Mouse (Mus musculus) ES-Bruce4 (cell line): ENCODE measurements around the gene Rab23. TPM values are rescaled to one million over a fixed set of nuclear protein-coding genes. Genes with fewer than 3 reads are reported as not detected.

Experiments used
- H3K27ac ChIP-seq: 2 replicates; pipeline ENCODE4 v1.5.1; 2012; ENCODE audit warnings: low read length, inconsistent platforms; ENCODE audit not compliant: insufficient read depth
- H3K27me3 ChIP-seq: 2 replicates; pipeline ENCODE4 v1.6.1; 2012; ENCODE audit warnings: mild to moderate bottlenecking, low read length, inconsistent platforms; ENCODE audit not compliant: control insufficient read depth, poor library complexity, insufficient read depth, severe bottlenecking
- H3K36me3 ChIP-seq: 2 replicates; pipeline ENCODE4 v1.6.1; 2012; ENCODE audit warnings: inconsistent platforms, mild to moderate bottlenecking, low read length, moderate library complexity; ENCODE audit not compliant: control insufficient read depth, poor library complexity, insufficient read depth, severe bottlenecking
- H3K4me1 ChIP-seq: one replicate; pipeline ENCODE4 v1.8.1; 2011; ENCODE audit warnings: low read length; ENCODE audit not compliant: control insufficient read depth, insufficient read depth
- H3K4me3 ChIP-seq: 2 replicates; pipeline ENCODE4 v1.5.1; 2011; ENCODE audit warnings: low read depth, mild to moderate bottlenecking, low read length
- H3K9ac ChIP-seq: 2 replicates; pipeline ENCODE4 v1.6.1; 2012; ENCODE audit warnings: low read depth, mild to moderate bottlenecking, inconsistent platforms; ENCODE audit not compliant: poor library complexity, severe bottlenecking
- H3K9me3 ChIP-seq: replicated peaks from 2 replicates; pipeline ENCODE4 v1.6.1; 2012; ENCODE audit warnings: mild to moderate bottlenecking, low read length, inconsistent platforms; ENCODE audit not compliant: control insufficient read depth, poor library complexity, insufficient read depth, severe bottlenecking
- CTCF ChIP-seq: IDR thresholded peaks from one replicate; pipeline ENCODE4 v1.8.1; 2011; ENCODE audit warnings: low read depth, low read length
- EP300 ChIP-seq: IDR thresholded peaks from 2 replicates; pipeline ENCODE4 v1.6.1; 2011; ENCODE audit warnings: low read depth, low read length; ENCODE audit not compliant: insufficient read depth
- POLR2A ChIP-seq: IDR thresholded peaks from one replicate; pipeline ENCODE4 v1.8.1; 2011; ENCODE audit warnings: low read length; ENCODE audit not compliant: insufficient read depth
- polyA plus RNA-seq: library from polyadenylated mRNA; stranded (reverse); fragments of >200 nt; gene quantifications from 2 replicates; pipeline ENCODE4 v1.2.4, GENCODE M21; 2011; ENCODE audit warnings: low read depth; ENCODE audit not compliant: missing spikeins, insufficient read depth, insufficient read length

Rab23 gene
- polyA plus RNA-seq, 1 experiment = 43.6 TPM

DNA sequence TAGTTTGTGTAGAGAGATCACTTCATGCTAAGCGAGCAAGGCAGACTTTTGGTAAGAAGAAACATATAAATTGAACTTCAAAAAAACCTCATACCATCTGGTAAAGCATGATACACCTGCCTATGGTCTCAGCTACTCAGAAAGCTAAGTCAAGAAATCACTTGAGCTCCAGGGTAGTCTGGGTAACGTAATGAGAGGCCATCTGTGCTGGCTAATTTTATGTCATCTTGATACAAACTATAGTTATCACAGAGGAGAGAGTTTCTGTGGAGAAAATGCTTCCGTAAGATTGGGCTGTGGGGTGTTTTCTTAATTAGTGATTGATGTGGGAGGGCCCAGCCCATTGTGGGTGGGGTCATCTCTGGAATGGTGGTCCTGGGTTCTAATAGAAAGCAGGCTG, 25.8 kb upstream of the Rab23 start:
- no peak overlapping the region for H3K9ac ChIP-seq
- no peak for TF ChIP-seq POLR2A
- TF ChIP-seq CTCF = no peak
- no peak for TF ChIP-seq EP300
- H3K27ac ChIP-seq = no peak overlapping the region
- no peak overlapping the region for H3K4me3 ChIP-seq
- H3K36me3 ChIP-seq = no peaks in the 10 kb centered on the region
- H3K4me1 ChIP-seq = no peaks in the 10 kb centered on the region
- H3K27me3 ChIP-seq = no peaks in the 10 kb centered on the region
- H3K9me3 ChIP-seq = no peaks in the 10 kb centered on the region

DNA sequence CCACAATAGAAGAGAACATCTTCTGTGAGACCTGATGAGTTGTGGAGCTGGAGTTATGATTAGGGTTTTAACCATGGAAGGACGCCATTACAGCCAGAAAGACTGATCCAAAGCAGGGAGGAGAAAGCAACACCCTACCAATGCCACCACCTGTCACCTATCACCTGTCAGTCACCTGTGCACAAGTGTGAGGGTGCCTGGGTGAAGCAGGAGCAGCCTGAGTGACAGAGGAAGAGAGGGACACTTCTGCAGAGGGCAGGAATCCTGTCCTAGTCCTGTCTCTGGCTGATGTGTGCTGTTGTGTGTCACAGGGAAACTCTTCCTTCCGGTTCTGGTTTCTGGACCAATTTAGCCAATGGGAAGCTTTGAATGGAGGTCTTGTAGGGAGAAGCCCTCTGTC, 23.7 kb upstream of the Rab23 start:
- H3K27me3 ChIP-seq = no peaks in the 10 kb centered on the region
- no peak overlapping the region for H3K27ac ChIP-seq
- no peaks in the 10 kb centered on the region for H3K36me3 ChIP-seq
- TF ChIP-seq POLR2A = no peak
- no peak for TF ChIP-seq CTCF
- TF ChIP-seq EP300 = no peak
- no peaks in the 10 kb centered on the region for H3K9me3 ChIP-seq
- H3K4me3 ChIP-seq = no peak overlapping the region
- no peaks in the 10 kb centered on the region for H3K4me1 ChIP-seq
- no peak overlapping the region for H3K9ac ChIP-seq

DNA sequence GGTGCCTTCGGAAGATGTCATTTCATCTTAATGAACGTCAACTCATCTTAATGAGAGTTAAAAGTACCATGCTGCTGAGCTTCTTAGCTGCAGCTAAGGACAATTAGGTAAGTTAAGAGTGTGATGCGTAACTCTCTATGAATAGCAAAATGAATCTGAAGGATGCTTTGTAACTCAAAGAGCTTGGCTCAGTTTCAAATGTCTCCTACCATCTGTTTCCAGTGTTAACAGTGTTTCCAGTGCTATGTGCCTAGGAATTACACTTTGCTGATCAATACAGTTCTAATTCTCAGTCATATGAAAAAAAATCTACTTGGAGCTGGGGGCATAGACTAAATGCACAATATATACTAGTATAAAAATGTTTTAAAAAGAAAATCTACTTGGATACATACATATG, 18.4 kb upstream of the Rab23 start:
- Histone ChIP-seq H3K36me3 (no peaks in the 10 kb centered on the region), H3K4me1 (no peaks in the 10 kb centered on the region), H3K27me3 (no peaks in the 10 kb centered on the region), H3K4me3 (no peak overlapping the region), H3K9ac (no peak overlapping the region), H3K27ac (no peak overlapping the region), H3K9me3 (no peaks in the 10 kb centered on the region)
- TF ChIP-seq POLR2A (no peak), CTCF (no peak), EP300 (no peak)

DNA sequence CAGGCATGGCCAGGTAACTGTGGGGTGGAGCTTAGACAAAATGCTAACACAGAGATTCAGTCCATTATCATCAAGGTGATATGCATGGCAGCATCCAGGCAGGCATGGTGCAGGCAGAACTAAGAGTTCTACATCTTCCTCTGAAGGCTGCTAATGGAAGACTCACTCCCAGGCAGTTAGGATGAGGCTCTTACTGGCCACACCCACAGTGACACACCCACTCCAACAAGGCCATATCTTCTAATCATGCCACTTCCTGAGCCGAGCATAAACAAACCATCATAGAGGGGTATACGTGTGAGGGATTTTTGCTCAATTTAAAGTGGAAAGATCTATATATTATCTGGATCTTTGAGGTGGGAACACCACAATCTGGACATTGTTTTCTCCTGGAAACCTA, 10.1 kb upstream of the Rab23 start:
- no peak for TF ChIP-seq POLR2A
- TF ChIP-seq EP300 = no peak
- TF ChIP-seq CTCF = no peak

DNA sequence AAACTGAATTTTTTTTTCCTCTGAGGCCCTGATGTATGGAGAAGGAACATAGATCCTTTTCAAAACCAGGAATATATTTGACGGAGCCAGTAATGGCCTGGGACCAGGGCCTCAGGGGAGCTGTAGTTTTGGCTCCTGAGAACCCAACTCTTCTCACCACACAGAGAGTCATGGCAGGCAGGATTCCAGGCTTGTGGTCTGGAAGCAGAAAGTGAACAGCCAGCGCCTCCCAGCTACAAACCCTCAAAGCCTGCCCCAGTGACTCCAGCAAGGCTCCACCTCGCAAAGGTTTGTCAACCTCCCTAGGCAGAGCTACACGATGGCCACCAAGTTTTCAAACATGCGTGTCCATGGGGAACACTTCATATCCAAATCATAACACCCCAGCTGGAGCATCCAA, 7.7 kb upstream of the Rab23 start:
- no peaks in the 10 kb centered on the region for H3K9me3 ChIP-seq
- H3K27me3 ChIP-seq = no peaks in the 10 kb centered on the region
- no peak overlapping the region for H3K27ac ChIP-seq
- H3K4me1 ChIP-seq = no peaks in the 10 kb centered on the region
- no peak overlapping the region for H3K9ac ChIP-seq
- H3K36me3 ChIP-seq = no peaks in the 10 kb centered on the region
- H3K4me3 ChIP-seq = no peak overlapping the region
- TF ChIP-seq CTCF (no peak), POLR2A (no peak), EP300 (no peak)

More for the DNA sequence above, 10.1 kb upstream of the Rab23 start:
- Histone ChIP-seq H3K36me3 (no peaks in the 10 kb centered on the region), H3K4me1 (no peaks in the 10 kb centered on the region), H3K27me3 (no peaks in the 10 kb centered on the region), H3K27ac (no peak overlapping the region), H3K9me3 (no peaks in the 10 kb centered on the region), H3K9ac (no peak overlapping the region), H3K4me3 (no peak overlapping the region)

DNA sequence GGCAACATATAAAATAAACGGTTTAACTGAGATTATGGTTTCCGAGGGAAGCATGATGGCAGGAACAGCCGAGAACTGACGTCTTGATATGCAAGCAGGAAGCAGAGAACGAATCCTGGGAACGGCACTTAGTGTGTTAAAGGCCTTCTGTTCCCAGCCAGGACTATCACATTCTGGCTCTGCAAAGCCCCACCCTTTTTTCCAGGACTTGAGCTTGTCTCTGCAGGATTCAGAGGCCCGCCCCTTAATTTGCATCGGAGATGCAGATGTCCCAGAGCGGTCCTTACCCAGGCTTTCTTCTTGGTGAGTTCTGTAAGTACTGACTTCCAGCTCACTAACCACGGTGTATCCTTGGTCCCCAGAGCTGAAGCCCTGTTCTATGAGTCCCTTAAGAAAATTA, 4.9 kb upstream of the Rab23 start:
- Histone ChIP-seq H3K9me3 (no peaks in the 10 kb centered on the region), H3K4me1 (no peaks in the 10 kb centered on the region), H3K27ac (no peak overlapping the region), H3K27me3 (no peaks in the 10 kb centered on the region), H3K9ac (no peak overlapping the region), H3K4me3 (no peak overlapping the region), H3K36me3 (no peaks in the 10 kb centered on the region)
- TF ChIP-seq CTCF = no peak
- no peak for TF ChIP-seq EP300
- TF ChIP-seq POLR2A = no peak
